Mouse (Mus musculus) neural tube, embryonic 10.5 days (tissue): Measurements from ENCODE around the gene Limch1.

Source experiments
- DNase-seq: peaks from one replicate; pipeline ENCODE4 v3.0.0-alpha.2; 2017; ENCODE audit warnings: low spot score; ENCODE audit errors: extremely low spot score

Limch1 gene

GRCm38 (mm10) chr5:66745390-66745995 is at the start of gene Limch1:
TSS of gene Limch1 (plus strand) at chr5:66745827.
- DNase-seq: no peak

- peak; percentile 43 for DNase-seq
These were observed 48.5 kb upstream of the Limch1 start for GRCm38 (mm10) chr5:66697119-66697518.

GRCm38 (mm10) chr5:66699911-66700310 is 45.7 kb upstream of the Limch1 start:
- no peak for DNase-seq

GRCm38 (mm10) chr5:66701951-66702350 is 43.7 kb upstream of the Limch1 start:
- no peak for DNase-seq

- DNase-seq: no peak
These were observed 42.2 kb upstream of the Limch1 start for GRCm38 (mm10) chr5:66703317-66704004.

GRCm38 (mm10) chr5:66707859-66708258 is 37.8 kb upstream of the Limch1 start:
- DNase-seq: no peak

GRCm38 (mm10) chr5:66710445-66711019 is 35.1 kb upstream of the Limch1 start:
- no peak for DNase-seq

GRCm38 (mm10) chr5:66712801-66713200 is 32.8 kb upstream of the Limch1 start:
- DNase-seq: no peak

- DNase-seq: no peak
These were observed 30.1 kb upstream of the Limch1 start for GRCm38 (mm10) chr5:66715498-66715931.

GRCm38 (mm10) chr5:66717931-66718330 is 27.7 kb upstream of the Limch1 start:
- no peak for DNase-seq

- no peak for DNase-seq
These were observed 27.2 kb upstream of the Limch1 start for GRCm38 (mm10) chr5:66718413-66718812.

GRCm38 (mm10) chr5:66718880-66719279 is 26.7 kb upstream of the Limch1 start:
- DNase-seq: no peak

GRCm38 (mm10) chr5:66720921-66721320 is 24.7 kb upstream of the Limch1 start:
- DNase-seq: no peak

GRCm38 (mm10) chr5:66722586-66722985 is 23.0 kb upstream of the Limch1 start:
- no peak for DNase-seq

- no peak for DNase-seq
These were observed 22.6 kb upstream of the Limch1 start for GRCm38 (mm10) chr5:66723037-66723436.

- no peak for DNase-seq
These were observed 22.0 kb upstream of the Limch1 start for GRCm38 (mm10) chr5:66723626-66724025.

GRCm38 (mm10) chr5:66729306-66729705 is 16.3 kb upstream of the Limch1 start:
- DNase-seq: no peak

- peak; percentile 59 for DNase-seq
These were observed 14.9 kb upstream of the Limch1 start for GRCm38 (mm10) chr5:66730621-66731301.

- DNase-seq: no peak
These were observed 14.3 kb upstream of the Limch1 start for GRCm38 (mm10) chr5:66731302-66731697.

GRCm38 (mm10) chr5:66733556-66733955 is 12.1 kb upstream of the Limch1 start:
- no peak for DNase-seq

- no peak for DNase-seq
These were observed 6.3 kb upstream of the Limch1 start for GRCm38 (mm10) chr5:66739376-66739775.
